Mouse (Mus musculus) heart, postnatal 0 days (tissue): ENCODE results near the gene Csnk1g1. TPM values are rescaled to one million over a fixed set of nuclear protein-coding genes. Genes with fewer than 3 reads are reported as not detected.

Source experiments
- ATAC-seq: fragments of 200-750 bp; cut with Nextera tagmentation; 2 replicates; pipeline ENCODE4 v1.8.0; 2017; ENCODE audit warnings: low read depth, moderate number of reproducible peaks, moderate library complexity; ENCODE audit not compliant: insufficient read depth
- DNase-seq: peaks from one replicate; pipeline ENCODE4 v3.0.0-alpha.2; 2016; ENCODE audit warnings: low spot score
- H3K27ac ChIP-seq: fragments of 300-500 bp; sonication (generic); 2 replicates; pipeline ENCODE4 v1.5.1; 2014; ENCODE audit warnings: low read depth, mild to moderate bottlenecking
- H3K27me3 ChIP-seq: fragments of 300-500 bp; sonication (generic); 2 replicates; pipeline ENCODE4 v1.6.1; 2014; ENCODE audit warnings: low read length, mixed read lengths; ENCODE audit not compliant: control insufficient read depth, insufficient read depth
- H3K36me3 ChIP-seq: fragments of 300-500 bp; sonication (generic); replicated peaks from 2 replicates; pipeline ENCODE4 v1.6.1; 2014; ENCODE audit warnings: low read length, mixed read lengths; ENCODE audit not compliant: control insufficient read depth, insufficient read depth
- H3K4me1 ChIP-seq: fragments of 300-500 bp; sonication (generic); 2 replicates; pipeline ENCODE4 v1.6.1; 2014; ENCODE audit warnings: antibody characterized with exemption; ENCODE audit not compliant: control insufficient read depth, insufficient read depth
- H3K4me2 ChIP-seq: fragments of 300-500 bp; sonication (generic); 2 replicates; pipeline ENCODE4 v1.6.1; 2014; ENCODE audit warnings: low read depth, mild to moderate bottlenecking, low read length, moderate library complexity
- H3K4me3 ChIP-seq: fragments of 300-500 bp; sonication (generic); 2 replicates; pipeline ENCODE4 v1.5.1; 2014; ENCODE audit warnings: low read depth, low read length
- H3K9ac ChIP-seq: fragments of 300-500 bp; sonication (generic); replicated peaks from 2 replicates; pipeline ENCODE4 v1.6.1; 2014; ENCODE audit warnings: low read depth, low read length, mixed read lengths
- H3K9me3 ChIP-seq: fragments of 300-500 bp; sonication (generic); replicated peaks from 2 replicates; pipeline ENCODE4 v1.6.1; 2016; ENCODE audit warnings: low read length; ENCODE audit not compliant: control insufficient read depth
- CTCF ChIP-seq: IDR thresholded peaks from 2 replicates; pipeline ENCODE4 v1.5.1; 2016; ENCODE audit warnings: antibody characterized with exemption, control low read depth, low read depth
- EP300 ChIP-seq: IDR thresholded peaks from 2 replicates; pipeline ENCODE4 v1.6.1; 2016; ENCODE audit warnings: antibody characterized with exemption, low read depth
- WGBS: fragments of 180-500 bp; shearing (Covaris S2); extraction: QIAGEN DNeasy Blood & Tissue Kit; methylation state at CpG from one replicate; pipeline ENCODE4 v1.1.7; 2014; 5-methylcytosine and 5-hydroxymethylcytosine counted together
- polyA plus RNA-seq: library from polyadenylated mRNA; unstranded; fragments of >200 nt; fragmentation: Nextera tagmentation; extraction: Ambion mirVana; gene quantifications from 2 replicates; pipeline ENCODE4 v1.2.1, GENCODE M21; 2015
- total RNA-seq: library from RNA; depleted of rRNA; stranded (reverse); fragments of >200 nt; gene quantifications from 2 replicates; pipeline ENCODE4 v1.2.3, GENCODE M21; 2014; ENCODE audit warnings: low replicate concordance

Csnk1g1 gene
- total and polyA plus RNA-seq, 2 experiments from 2014 or later, result 6.0 to 17.1 TPM

GRCm38 (mm10) chr9:65973206-65973605 is 64.5 kb downstream of the Csnk1g1 start:
- no peak for TF ChIP-seq EP300
- TF ChIP-seq CTCF, result no peak
- no peak for DNase-seq
- no peak overlapping the region for H3K9ac ChIP-seq
- 0 out of 2 replicates have a peak overlapping the region, but pooled peaks have one; percentile 25 for H3K27ac ChIP-seq
- no peak overlapping the region for H3K4me2 ChIP-seq
- H3K4me3 ChIP-seq, result no peak overlapping the region
- H3K36me3 ChIP-seq, result no peaks in the 10 kb centered on the region
- H3K27me3 ChIP-seq, result no peaks in the 10 kb centered on the region
- 62% methylated on average over 2 of the region's 2 CpGs for whole genome bisulfite sequencing
- no peak for ATAC-seq
- 0 out of 2 replicates have a peak, but pooled peaks cover 5% of the 10 kb centered on the region for H3K4me1 ChIP-seq
- H3K9me3 ChIP-seq, result no peaks in the 10 kb centered on the region

GRCm38 (mm10) chr9:65975886-65976285 is 67.2 kb downstream of the Csnk1g1 start:
- Histone ChIP-seq H3K4me2 (no peak overlapping the region), H3K27me3 (no peaks in the 10 kb centered on the region), H3K36me3 (no peaks in the 10 kb centered on the region), H3K27ac (no peak overlapping the region), H3K4me3 (no peak overlapping the region), H3K4me1 (no peaks in the 10 kb centered on the region), H3K9ac (no peak overlapping the region), H3K9me3 (no peaks in the 10 kb centered on the region)
- ATAC-seq (no peak), DNase-seq (no peak)
- TF ChIP-seq EP300 (no peak), CTCF (no peak)

GRCm38 (mm10) chr9:65982841-65983240 is 74.1 kb downstream of the Csnk1g1 start:
- Histone ChIP-seq H3K9ac (no peak overlapping the region), H3K27me3 (no peaks in the 10 kb centered on the region), H3K4me1 (peaks cover 5% of the 10 kb centered on the region; the same call in 1 of the 2 replicates), H3K36me3 (no peaks in the 10 kb centered on the region), H3K4me3 (no peak overlapping the region), H3K4me2 (no peak overlapping the region), H3K27ac (no peak overlapping the region), H3K9me3 (no peaks in the 10 kb centered on the region)
- ATAC-seq (no peak), DNase-seq (no peak)
- WGBS, result 71% methylated on average over 1 of the region's 1 CpGs
- no peak for TF ChIP-seq EP300
- no peak for TF ChIP-seq CTCF

GRCm38 (mm10) chr9:65987021-65987420 is 78.3 kb downstream of the Csnk1g1 start:
- H3K4me3 ChIP-seq, result no peak overlapping the region
- no peaks in the 10 kb centered on the region for H3K36me3 ChIP-seq
- H3K9me3 ChIP-seq, result no peaks in the 10 kb centered on the region
- H3K4me1 ChIP-seq, result peaks cover 5% of the 10 kb centered on the region; the same call in 1 of the 2 replicates
- no peak overlapping the region for H3K9ac ChIP-seq
- no peak overlapping the region for H3K27ac ChIP-seq
- WGBS, result 83% methylated on average over 5 of the region's 5 CpGs
- H3K4me2 ChIP-seq, result no peak overlapping the region
- DNase-seq, result no peak
- no peak for ATAC-seq
- H3K27me3 ChIP-seq, result no peaks in the 10 kb centered on the region
- TF ChIP-seq CTCF, result no peak
- TF ChIP-seq EP300, result no peak

GRCm38 (mm10) chr9:65995603-65996376 is 87.1 kb downstream of the Csnk1g1 start:
- 91% methylated on average over 7 of the region's 7 CpGs for WGBS
- Histone ChIP-seq H3K4me3 (no peak overlapping the region), H3K36me3 (peaks cover 6% of the 10 kb centered on the region), H3K4me2 (no peak overlapping the region), H3K27ac (no peak overlapping the region), H3K27me3 (no peaks in the 10 kb centered on the region), H3K9me3 (no peaks in the 10 kb centered on the region), H3K9ac (no peak overlapping the region), H3K4me1 (no peaks in the 10 kb centered on the region)
- TF ChIP-seq CTCF, result no peak
- no peak for TF ChIP-seq EP300
- DNase-seq (no peak), ATAC-seq (no peak)

GRCm38 (mm10) chr9:65998965-65999364 is 90.2 kb downstream of the Csnk1g1 start:
- no peaks in the 10 kb centered on the region for H3K27me3 ChIP-seq
- H3K4me3 ChIP-seq, result no peak overlapping the region
- H3K27ac ChIP-seq, result no peak overlapping the region
- no peak overlapping the region for H3K4me2 ChIP-seq
- ATAC-seq (no peak), DNase-seq (no peak)
- WGBS, result 78% methylated on average over 5 of the region's 5 CpGs
- H3K9ac ChIP-seq, result no peak overlapping the region
- H3K9me3 ChIP-seq, result no peaks in the 10 kb centered on the region
- TF ChIP-seq CTCF (no peak), EP300 (no peak)
- H3K4me1 ChIP-seq, result no peaks in the 10 kb centered on the region
- H3K36me3 ChIP-seq, result peaks cover 21% of the 10 kb centered on the region
